Mouse (Mus musculus): ENCODE measurements around the gene Vat1. TPM values are rescaled to one million over a fixed set of nuclear protein-coding genes. Genes with fewer than 3 reads are reported as not detected.
"Not testable (repeated sequence)": the region's sequence is repeated elsewhere in the genome, so short reads cannot be mapped to it uniquely, and the experiment has no call there.

The Vat1 gene
- total RNA-seq, 2 experiments from 2014 or later, result 37.9 to 44.5 TPM

GRCm38 (mm10) chr11:101467477-101468262, 1.6 kb upstream of the Vat1 start:
- DNase-seq (ENCODE audit: low spot score in 2 of 2), result peak; percentile 52 to 61

- not testable (repeated sequence) for DNase-seq (ENCODE audit: low spot score in 2 of 2)
Measured at GRCm38 (mm10) chr11:101466552-101466950, 521 bp upstream of the Vat1 start.

DNA sequence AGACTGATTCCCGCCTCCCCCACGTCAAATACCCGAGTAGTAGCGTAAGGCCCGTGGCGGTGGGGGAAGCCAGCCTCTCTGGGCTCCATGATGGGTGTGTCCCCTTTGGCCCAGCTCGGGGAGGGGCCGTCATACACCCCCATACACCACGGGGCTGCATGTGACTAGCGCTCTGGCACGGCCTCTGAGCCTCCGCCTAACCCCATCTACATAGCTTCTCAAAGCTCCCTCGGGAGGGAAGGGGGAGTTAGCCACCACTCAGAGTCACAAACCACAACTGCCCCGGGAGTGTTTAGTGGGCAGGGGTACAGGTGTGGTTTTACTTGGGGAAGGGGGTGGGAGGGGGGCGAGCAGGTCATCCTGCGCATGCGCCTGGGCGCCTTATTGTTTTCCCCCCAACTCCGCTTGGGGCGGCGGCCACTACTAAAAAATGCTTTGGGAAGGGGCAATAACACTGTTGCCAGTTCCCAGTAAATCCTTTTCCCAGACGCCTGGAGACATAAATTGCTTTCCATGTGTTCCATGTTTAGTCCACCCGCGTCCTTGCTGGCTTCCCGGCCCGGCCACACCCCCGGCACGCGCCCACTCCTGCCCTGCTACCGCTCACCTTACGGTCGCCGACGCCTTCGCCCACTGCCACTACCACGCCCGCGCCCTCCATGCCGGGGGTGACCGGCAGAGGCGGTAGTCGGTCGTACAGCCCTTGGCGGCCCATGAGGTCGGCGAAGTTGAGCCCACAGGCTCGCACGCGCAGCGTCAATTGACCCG, 745 bp downstream of the Vat1 start:
- peak in 1 of 2 experiments; percentile 24 for DNase-seq (ENCODE audit: low spot score in 2 of 2)

DNA sequence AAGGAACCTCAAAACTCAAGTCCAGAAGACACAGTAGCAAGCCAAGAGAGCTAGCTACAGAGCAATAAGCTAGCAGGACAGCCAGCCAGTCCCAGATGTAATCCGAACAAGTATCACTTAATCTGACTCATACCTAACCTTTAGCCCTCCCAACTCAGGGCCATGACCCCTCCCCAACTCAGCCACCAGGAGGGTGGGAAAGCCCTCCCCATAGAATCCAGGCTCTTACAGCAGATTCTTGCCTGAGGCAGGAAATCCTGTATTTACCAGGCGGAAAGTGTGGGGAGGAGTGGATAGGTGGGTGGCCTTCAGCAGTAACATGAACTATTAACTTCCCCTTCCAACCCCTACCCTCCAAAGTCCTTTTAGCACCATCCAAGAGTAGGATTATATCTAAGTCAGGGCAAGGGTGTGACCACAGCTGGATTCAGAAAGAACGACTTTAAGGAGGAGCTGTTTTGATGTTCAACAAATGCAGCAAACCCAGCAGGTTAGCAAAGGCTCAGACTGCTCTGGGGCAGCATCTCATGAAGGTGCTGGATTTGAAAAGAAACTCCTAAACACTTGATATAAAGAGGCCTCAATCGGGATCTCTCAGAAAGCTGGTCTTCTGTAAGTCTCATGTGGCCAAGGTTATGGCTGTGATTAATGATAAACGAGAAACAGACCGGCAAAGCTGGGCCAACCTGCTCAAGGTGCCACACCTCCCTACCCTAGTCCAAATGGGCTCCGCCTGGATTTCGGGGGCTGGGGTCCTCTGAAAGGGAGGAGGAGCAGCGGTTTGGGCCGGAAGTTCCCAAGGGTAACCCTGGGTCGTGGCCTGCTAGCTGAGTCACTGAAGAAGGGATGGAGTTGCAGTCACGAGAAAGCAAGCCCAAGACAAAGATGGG, 1.6 kb downstream of the Vat1 start, which contains the start of gene Rnd2:
TSS of gene Rnd2 (plus strand) at position 789 of the 890 bp plus-strand sequence.
- DNase-seq (ENCODE audit: low spot score in 2 of 2), result no peak

GRCm38 (mm10) chr11:101462583-101463440, 3.2 kb downstream of the Vat1 start:
- no peak for DNase-seq (ENCODE audit: low spot score in 2 of 2)

DNA sequence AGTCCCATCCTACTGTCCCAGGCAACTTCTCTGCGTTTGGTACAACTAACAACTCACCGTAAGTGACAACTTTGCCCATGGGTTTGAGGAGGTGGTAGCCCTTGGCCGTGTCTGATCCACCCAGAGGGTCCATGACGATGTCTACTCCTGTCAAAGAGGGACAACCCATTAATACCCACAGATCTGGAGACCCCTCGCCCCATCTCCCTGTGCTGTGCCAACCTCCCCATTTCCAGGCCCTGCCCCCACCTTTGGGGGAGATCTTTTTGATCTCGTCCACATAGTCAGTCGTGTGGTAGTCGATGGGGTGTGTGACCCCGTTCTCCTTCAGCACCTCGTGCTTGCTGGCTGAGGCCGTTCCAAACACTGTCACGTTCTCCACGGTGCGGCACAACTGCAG, 3.9 kb downstream of the Vat1 start:
- DNase-seq (ENCODE audit: low spot score in 2 of 2), result no peak

DNA sequence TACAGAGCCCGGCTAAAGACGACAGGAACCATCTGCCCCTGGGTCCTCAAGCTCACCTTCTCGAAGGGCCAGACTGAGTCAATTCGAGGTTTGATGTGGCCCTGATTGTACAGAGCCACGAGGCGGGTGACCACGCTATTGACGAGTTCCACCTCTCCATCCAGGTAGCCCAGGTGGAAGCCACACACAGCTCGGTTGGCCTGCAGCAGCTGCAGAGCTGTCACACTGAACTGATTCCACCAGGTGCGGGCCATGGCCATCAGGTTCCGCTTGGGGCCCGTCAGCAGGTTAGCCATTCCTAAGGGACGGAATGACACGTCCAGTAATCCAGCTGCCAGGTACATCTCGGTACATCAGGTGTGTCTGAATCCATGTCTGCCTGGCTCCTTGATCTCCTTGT, 5.7 kb downstream of the Vat1 start:
- no peak for DNase-seq (ENCODE audit: low spot score in 2 of 2)

DNA sequence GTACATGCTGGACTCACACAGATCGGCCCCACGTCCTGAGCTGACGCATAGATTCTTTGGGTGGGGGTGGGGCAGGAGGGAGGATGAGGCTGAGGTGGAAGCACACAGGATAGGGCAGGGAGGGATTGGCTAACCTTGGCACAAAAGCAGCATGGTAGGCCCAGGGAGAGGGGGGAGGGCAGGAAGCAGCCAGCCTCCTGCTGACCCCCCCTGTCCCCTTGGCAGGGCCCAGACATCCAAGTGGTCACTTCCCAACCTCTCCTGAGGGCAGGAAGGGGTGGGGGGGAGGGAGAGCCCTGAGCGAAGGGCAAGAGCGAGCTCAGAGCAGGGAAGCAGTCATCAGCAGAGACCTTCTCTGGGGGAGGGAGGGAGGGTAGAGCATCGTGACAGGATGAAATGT, 6.3 kb downstream of the Vat1 start:
- no peak for DNase-seq (ENCODE audit: low spot score in 2 of 2)

DNA sequence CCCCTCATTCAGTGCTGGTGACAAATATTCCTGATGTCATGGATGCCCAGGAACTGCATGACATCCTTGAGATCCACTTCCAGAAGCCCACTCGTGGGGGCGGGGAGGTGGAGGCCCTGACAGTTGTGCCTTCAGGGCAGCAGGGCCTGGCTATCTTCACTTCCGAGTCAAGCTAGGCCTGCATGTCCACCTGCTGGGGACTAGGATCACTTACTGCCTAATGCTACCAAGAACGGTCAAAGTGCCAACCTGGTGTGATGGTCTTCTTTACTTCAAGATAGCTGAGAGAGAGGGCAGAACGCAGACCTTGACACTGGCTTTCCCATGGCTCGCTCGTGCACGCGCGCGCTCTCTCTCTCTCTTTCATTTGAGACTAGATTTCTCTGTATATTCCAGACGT, 7.8 kb downstream of the Vat1 start:
- no peak for DNase-seq (ENCODE audit: low spot score in 2 of 2)

- no peak for DNase-seq (ENCODE audit: low spot score in 2 of 2)
Measured at GRCm38 (mm10) chr11:101457631-101458030, 8.4 kb downstream of the Vat1 start.

GRCm38 (mm10) chr11:101455627-101456026, 10.4 kb downstream of the Vat1 start:
- DNase-seq (ENCODE audit: low spot score in 2 of 2), result no peak

DNA sequence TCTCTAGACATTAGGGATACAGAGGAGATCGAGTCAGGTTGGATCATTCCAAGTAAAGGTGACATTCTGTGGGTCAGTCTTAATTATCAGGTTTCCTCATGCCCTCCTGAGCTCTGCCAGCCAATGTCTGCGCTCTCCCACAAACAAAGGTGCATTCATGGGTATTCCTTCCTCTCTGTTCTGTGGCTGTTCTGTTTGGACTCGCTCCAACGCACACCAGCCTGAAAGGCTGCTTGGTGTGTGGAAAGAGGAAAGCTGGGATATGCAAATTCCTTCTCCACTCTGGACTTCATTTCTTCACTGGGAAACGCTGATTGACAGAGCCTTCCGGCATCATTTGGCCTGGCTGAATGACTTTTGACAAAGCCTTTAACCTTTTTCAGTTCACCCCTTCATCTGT, 11.3 kb downstream of the Vat1 start:
- DNase-seq (ENCODE audit: low spot score in 2 of 2), result no peak

GRCm38 (mm10) chr11:101452093-101452774, 13.8 kb downstream of the Vat1 start:
- DNase-seq (ENCODE audit: low spot score in 2 of 2), result no peak

- no peak for DNase-seq (ENCODE audit: low spot score in 2 of 2)
Measured at GRCm38 (mm10) chr11:101451536-101451935, 14.5 kb downstream of the Vat1 start.

- no peak for DNase-seq (ENCODE audit: low spot score in 2 of 2)
Measured at GRCm38 (mm10) chr11:101450394-101450793, 15.6 kb downstream of the Vat1 start.

GRCm38 (mm10) chr11:101449596-101449995, 16.4 kb downstream of the Vat1 start:
- DNase-seq (ENCODE audit: low spot score in 2 of 2), result not testable (repeated sequence)

DNA sequence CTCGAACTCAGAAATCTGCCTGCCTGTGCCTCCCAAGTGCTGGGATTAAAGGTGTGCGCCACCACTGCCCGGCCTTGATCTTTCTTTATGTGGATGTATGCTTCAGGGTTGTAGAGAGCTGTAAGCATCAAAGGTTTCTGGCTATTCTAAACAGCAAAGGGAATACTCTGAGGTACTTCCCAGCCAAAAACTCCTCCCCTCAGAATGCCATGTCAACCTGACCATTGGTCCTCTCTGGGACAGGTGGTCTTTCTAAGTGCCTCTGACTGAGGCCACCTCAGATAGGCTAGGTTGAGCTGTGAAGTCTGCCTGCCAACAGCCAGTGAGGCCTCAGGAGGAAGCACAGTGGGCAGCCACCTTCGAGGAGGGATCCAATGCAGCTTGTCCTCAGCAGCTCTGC, 17.1 kb downstream of the Vat1 start:
- DNase-seq (ENCODE audit: low spot score in 2 of 2), result no peak

DNA sequence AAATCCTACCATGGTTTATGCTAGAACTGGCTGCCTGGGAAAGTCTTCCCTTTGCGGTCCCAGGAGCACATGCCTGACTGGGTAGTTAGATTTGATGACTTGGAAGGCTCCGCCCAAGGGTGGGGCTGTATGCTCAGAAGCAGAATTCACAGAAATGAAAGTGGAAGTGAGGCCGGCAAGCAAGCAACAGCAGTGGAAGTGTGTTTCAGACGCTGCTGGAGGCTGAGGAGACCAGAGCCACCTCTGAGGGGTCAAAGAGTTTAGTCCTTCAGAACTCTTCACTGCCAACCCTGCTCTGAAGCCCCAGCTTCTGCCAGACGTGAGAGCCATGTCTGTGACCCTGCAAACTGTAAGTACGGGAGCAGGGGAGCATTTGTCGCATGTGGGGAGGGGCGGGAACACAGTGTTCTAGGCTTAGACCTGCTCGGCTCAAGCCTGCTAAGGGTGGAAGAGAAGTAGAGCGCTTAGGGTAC, 17.7 kb downstream of the Vat1 start, which contains the start of gene Ifi35:
TSS of gene Ifi35 (plus strand) at position 134 of the 473 bp plus-strand sequence.
- DNase-seq (ENCODE audit: low spot score in 2 of 2), result no peak

- no peak for DNase-seq (ENCODE audit: low spot score in 2 of 2)
Measured at GRCm38 (mm10) chr11:101447786-101448185, 18.2 kb downstream of the Vat1 start.

- not testable (repeated sequence) for DNase-seq (ENCODE audit: low spot score in 2 of 2)
Measured at GRCm38 (mm10) chr11:101446860-101447259, 19.2 kb downstream of the Vat1 start.
